Mouse (Mus musculus): Measurements from ENCODE around the gene Gstm5. TPM values are rescaled to one million over a fixed set of nuclear protein-coding genes. Genes with fewer than 3 reads are reported as not detected.
A peak's percentile ranks its signal among the peaks of the same experiment; 100 is the strongest.

Gene Gstm5
- total RNA-seq, 2 experiments from 2014 or later: 17.9 to 22.6 TPM

DNA sequence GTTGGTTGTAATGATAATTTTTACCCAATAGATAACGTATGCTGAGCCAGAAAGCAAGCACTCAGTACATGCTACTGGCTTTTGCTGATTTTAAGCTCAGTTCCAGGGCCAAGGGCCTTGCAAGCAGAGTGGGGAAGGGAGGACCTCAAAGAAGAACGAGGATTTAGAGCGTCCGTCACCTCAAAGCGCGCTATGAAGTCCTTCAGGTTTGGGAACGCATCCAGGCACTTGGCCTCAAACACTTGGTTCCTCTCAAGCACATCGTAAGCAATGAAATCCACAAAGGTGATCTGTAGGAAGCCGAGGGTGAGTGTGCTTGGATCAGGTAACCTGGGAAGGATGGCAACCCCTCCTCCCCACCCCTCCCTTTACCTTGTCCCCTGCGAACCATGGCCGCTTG, 33.1 kb downstream of the Gstm5 start:
- no peak for ATAC-seq (replicated peaks; ENCODE audit: low FRiP score, poor library complexity, severe bottlenecking)

DNA sequence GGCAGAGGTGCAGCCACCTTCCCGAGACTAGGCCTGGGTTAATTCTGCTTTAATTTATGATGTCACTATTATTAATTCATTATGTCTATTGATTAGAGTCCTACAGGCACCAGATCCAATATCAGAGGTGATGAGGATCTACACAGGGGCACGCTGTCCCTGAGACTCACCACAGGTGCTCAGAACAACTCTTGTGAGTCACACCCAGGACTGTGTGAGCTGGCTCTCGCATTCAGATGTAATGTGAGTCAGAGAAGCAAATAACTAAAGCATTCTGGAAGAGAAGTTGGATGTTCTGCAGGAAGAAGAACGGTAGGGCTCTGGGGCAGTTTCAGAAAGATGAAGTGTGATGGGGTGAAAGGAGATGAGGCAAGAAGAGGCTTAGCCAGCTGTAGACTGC, 33.6 kb downstream of the Gstm5 start:
- no peak for ATAC-seq (replicated peaks; ENCODE audit: low FRiP score, poor library complexity, severe bottlenecking)

DNA sequence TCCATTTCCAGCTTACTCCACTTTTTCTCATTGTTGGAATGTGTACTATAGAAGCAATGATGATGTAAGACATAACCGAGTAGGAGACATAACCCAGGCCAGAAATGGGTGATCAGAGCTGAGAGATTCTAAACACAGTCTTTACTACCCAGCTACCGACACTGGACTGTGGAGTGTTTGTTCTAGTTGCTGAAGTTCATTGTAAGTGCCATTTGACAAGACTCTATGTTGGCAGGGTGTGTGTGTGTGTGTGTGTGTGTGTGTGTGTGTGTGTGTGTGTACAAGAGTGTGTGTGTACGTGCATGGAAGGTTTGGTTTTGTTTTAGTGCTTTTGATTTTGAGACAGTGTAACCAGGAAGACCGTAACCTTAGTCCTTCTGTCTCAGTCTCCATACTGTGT, 34.1 kb downstream of the Gstm5 start:
- no peak for ATAC-seq (replicated peaks; ENCODE audit: low FRiP score, poor library complexity, severe bottlenecking)

DNA sequence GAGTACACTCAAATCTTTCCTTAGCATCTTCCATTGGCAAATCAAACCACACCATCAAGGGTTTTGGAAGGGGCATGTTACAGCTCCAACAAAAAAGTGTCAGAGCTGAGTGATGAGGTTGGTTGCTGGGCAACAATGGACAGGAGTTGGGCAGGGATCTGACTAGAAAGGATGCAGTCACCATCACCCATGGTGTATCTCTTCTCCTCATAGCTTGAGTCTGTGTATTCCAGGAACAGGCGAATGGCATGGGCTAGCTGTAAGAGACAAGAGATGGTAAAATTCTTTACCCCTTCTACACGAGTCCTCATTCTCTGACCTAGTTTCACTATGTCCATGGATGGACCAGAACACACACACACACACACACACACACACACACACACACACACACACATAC, 35.5 kb downstream of the Gstm5 start:
- ATAC-seq (replicated peaks; ENCODE audit: low FRiP score, poor library complexity, severe bottlenecking): no peak

DNA sequence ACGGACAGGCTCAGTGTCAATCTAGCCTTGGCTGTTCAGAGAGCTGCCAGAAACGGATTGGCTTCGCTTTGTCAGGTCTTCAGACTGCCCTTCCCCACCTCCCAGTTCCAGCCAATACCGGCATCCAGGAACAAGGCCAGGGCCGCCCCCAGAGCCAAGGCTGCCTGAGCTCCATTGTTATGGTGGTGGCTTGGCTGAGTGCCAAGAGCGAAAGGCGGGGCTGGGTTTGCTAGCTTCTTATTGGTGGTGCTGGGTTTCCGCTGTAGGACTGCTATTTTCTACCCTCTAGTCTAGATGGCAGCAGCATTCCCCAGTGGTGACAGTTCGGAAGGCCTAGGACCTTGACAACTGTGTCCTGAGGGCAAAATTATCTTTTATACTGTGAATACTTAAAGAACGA, 36.0 kb downstream of the Gstm5 start, which contains the start of gene Gstm7:
TSS of gene Gstm7 (minus strand) at position 148 of the 400 bp plus-strand sequence.
- peak; percentile 51; the same call in 1 of the 2 replicates for ATAC-seq (replicated peaks; ENCODE audit: low FRiP score, poor library complexity, severe bottlenecking)

DNA sequence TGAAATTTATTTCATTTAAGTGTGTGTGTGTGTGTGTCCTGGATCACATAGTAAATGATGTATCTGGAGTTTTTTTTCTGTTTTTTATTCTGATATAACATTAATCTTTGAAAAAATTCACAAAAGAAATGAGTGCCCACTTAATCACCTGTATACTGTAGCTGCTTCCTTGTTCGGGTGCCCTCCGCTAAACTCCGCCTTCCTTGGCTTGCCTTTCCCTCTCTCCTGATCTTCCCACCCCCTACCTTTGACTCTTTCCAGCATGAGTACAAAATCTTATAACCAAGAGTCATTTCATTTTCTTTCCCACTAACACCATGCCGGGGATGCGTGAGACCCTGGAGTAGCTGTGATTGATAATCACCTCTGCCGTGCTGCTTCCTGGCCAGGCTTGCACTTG, 36.5 kb downstream of the Gstm5 start:
- no peak for ATAC-seq (replicated peaks; ENCODE audit: low FRiP score, poor library complexity, severe bottlenecking)

DNA sequence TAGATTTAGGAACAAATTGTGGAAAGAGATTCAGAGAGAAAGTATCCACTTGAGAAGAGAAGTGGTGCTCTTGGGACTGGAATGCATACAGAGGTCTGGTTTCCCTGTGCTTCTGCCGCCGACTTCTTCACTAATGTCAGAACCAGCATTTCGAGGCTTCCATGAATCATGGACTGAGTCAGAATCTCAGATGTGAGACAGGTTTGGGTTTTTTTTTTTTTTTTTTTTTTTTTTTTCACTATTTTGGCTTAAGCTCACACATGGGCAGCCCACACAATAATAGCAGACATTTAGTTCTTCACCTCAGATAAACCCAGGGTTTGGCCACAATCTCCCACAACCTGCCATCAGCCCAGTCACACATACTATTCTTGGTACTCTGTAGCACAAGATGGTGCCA, 39.6 kb downstream of the Gstm5 start:
- ATAC-seq (replicated peaks; ENCODE audit: low FRiP score, poor library complexity, severe bottlenecking): no peak

DNA sequence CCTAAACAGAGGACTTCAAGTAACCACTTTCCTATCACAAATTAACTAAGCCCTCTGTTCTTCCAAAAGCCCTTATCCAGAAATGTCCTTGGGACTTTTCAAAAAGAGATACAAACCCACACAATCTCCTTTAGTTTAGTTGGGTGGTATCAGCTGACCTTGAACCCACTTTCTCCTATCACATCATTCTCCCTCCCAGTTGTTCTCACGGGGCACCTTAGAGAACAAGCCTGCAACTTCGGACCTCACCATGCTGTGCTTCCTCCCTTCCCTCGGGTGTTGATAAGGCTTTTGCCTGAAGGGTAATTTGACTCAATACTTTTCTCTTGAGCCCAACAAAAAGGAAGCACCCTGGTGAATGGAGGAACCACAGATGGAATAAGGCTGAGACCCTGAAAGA, 40.3 kb downstream of the Gstm5 start:
- no peak for ATAC-seq (replicated peaks; ENCODE audit: low FRiP score, poor library complexity, severe bottlenecking)

DNA sequence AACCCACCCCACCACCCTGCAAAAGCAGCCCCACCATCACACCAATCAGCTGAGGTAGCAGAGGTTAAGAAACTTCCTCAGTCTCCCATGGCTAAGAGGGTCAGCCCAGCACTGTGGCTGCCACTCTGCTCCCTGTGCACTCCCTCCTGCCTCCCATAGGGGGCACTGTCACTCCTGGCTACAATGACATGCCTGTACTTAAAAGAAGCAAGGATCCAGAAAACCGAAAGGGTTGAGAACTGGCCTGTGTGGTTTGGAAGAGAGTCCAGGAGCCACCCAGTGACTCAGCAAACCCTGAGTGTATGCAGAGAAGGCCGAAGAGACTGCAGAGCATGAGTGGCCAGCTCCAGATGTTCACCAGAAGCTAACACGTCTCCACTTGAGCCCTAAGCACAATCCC, 43.8 kb downstream of the Gstm5 start:
- peak; percentile 54; the same call in 1 of the 2 replicates for ATAC-seq (replicated peaks; ENCODE audit: low FRiP score, poor library complexity, severe bottlenecking)

DNA sequence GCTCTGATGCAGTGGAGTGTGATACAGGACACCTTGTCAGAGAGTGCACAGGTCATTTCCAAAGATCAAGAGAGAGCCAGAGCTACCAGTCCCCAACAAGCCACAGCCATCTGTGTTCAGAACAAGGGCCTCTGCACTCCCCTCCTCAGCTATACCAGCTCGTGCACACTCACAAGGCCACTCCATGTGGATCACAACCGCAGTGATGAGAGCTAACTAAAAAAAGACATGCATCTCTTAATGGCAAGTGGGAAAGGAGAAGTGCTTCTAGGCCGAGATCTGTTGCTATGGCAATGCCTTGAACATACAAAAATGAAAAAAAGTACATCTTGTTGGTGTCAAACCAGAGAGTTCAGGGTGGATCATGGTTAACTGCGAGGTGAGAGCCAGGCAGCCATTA, 44.2 kb downstream of the Gstm5 start:
- no peak for ATAC-seq (replicated peaks; ENCODE audit: low FRiP score, poor library complexity, severe bottlenecking)

DNA sequence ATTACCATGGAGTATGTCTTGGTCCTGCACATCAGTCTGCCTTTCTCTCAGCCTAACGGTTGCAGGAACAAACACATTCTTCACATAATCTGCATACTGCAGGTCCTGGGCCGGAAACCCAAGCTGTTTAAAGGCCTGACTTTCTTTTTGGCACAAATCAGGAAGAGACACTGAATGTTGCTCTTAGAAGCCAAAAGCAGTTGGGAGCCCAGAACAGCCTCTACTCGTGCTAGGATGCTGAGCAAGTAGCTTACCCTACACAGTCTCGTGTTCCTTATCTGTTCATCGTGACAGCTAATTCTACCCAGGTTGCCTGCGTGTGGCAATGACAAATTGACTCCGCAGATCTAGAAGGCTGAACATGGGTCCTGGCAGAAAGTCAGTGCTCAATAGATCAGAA, 44.9 kb downstream of the Gstm5 start:
- ATAC-seq (replicated peaks; ENCODE audit: low FRiP score, poor library complexity, severe bottlenecking): no peak

DNA sequence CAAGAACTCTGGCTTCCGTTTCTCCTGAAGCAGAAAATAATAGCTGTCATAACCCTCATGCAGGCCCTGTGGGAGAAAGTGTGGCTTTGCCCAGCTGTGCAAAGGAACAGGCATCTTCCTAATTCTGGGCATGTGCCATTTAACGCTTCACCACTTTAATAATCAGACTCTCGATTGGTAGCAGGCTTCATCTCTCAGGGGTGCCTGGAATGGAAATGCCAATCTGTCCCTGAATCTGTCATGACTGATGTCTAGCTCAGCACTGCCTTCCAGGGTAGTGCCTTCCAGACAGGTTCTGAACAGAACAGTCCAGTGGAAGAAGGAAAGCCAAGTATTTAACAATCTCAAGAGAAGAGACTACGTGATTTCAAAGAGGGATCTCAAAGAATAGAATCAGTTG, 45.6 kb downstream of the Gstm5 start:
- no peak for ATAC-seq (replicated peaks; ENCODE audit: low FRiP score, poor library complexity, severe bottlenecking)

DNA sequence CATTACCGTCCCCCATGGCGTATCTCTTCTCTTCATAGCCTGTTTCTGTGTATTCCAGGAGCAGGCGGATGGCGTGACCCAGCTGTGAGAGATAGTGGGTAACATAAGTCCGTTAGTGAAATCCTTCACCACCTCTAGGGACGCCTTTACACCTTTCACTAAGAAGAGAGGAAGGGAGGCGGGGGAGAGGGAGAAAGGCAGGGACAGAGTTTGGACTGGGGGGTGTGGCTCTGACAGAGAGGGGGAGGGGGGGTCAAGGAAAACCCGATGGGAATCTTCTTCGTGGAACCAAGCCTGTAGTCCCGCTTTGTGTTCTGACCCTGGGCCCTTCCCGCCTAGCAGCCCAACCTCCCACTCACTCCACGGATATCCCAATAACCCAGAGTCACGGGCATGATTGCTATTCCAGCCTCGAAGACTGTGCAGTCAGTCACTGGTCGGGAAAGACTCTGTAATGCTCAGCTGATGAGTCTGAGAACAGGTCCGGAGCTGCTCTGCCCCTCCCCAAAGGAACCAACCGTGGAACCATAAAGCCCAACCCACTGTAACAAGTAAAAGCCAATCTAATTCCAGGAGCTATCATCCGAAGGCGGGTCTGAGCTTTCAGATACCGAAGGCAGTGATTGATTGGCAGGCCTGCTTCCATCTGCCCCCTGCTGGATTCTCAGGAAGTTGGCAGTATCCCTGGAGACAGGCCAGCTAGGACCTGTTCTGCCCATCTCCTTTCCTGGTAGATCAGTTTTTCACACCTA, 47.8 kb downstream of the Gstm5 start, which contains the start of gene Gstm6:
TSS of gene Gstm6 (minus strand) at position 511 of the 752 bp plus-strand sequence.
- ATAC-seq (replicated peaks; ENCODE audit: low FRiP score, poor library complexity, severe bottlenecking): no peak

DNA sequence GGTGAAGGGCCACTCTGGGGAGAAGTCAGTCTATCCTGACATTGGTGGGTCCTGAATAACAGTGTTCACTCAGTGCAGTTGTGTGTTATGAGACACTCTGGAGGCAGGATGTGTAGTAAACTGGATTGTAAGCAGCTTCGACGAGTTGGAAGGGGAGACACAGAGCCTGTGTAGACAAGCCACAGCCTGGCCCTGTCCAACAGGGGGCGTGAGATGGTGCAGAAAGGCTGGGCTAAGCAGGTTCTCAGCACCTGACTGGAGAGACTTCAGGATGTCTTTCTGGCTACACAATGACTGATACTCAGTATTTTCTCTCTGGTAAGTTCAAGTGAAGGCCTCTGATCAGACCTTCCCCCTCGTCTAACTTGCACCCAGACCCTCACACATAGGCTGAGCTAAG, 50.1 kb downstream of the Gstm5 start:
- no peak for ATAC-seq (replicated peaks; ENCODE audit: low FRiP score, poor library complexity, severe bottlenecking)

Other genes with a start within 250 kb of the Gstm5 start
- 18.2 and 21.7 TPM in 2 replicates for gene Ahcyl1, start 199.3 kb upstream of the Gstm5 start, total RNA-seq (2015; ENCODE audit: low replicate concordance)
- gene Ahcyl1, start 199.3 kb upstream of the Gstm5 start, total RNA-seq (2017; ENCODE audit: low replicate concordance): 9.2 and 20.1 TPM in 2 replicates
- gene Csf1, start 135.4 kb upstream of the Gstm5 start, total RNA-seq (2015; ENCODE audit: low replicate concordance): 1.5 and 2.5 TPM in 2 replicates
- 1.3 and 1.9 TPM in 2 replicates for gene Csf1, start 135.4 kb upstream of the Gstm5 start, total RNA-seq (2017; ENCODE audit: low replicate concordance)
- gene Eps8l3, start 18.6 kb upstream of the Gstm5 start, total RNA-seq (2015; ENCODE audit: low replicate concordance): 1.5 TPM in 1 of 2 replicates, not detected in the other
- gene Eps8l3, start 18.6 kb upstream of the Gstm5 start, total RNA-seq (2017; ENCODE audit: low replicate concordance): not detected in 2 replicates
- gene Gstm7, start 36.0 kb downstream of the Gstm5 start, total RNA-seq (2015; ENCODE audit: low replicate concordance): not detected in 2 replicates
- gene Gstm7, start 36.0 kb downstream of the Gstm5 start, total RNA-seq (2017; ENCODE audit: low replicate concordance): 1.8 TPM in 1 of 2 replicates, not detected in the other
- not detected in 2 replicates for gene Gstm6, start 47.9 kb downstream of the Gstm5 start, total RNA-seq (2015; ENCODE audit: low replicate concordance)
- gene Gstm6, start 47.9 kb downstream of the Gstm5 start, total RNA-seq (2017; ENCODE audit: low replicate concordance): not detected in 2 replicates
- not detected in 2 replicates for gene Gstm3, start 73.5 kb downstream of the Gstm5 start, total RNA-seq (2015; ENCODE audit: low replicate concordance)
- gene Gstm3, start 73.5 kb downstream of the Gstm5 start, total RNA-seq (2017; ENCODE audit: low replicate concordance): not detected in 2 replicates
- 1.3 TPM in 1 of 2 replicates, not detected in the other for gene Gstm2, start 90.6 kb downstream of the Gstm5 start, total RNA-seq (2015; ENCODE audit: low replicate concordance)
- gene Gstm2, start 90.6 kb downstream of the Gstm5 start, total RNA-seq (2017; ENCODE audit: low replicate concordance): 0.60 and 2.1 TPM in 2 replicates
- gene Gstm1, start 122.2 kb downstream of the Gstm5 start, total RNA-seq (2015; ENCODE audit: low replicate concordance): 160 and 254 TPM in 2 replicates
- gene Gstm1, start 122.2 kb downstream of the Gstm5 start, total RNA-seq (2017; ENCODE audit: low replicate concordance): 49.2 and 74.5 TPM in 2 replicates
- 4.2 and 8.4 TPM in 2 replicates for gene Gstm4, start 149.1 kb downstream of the Gstm5 start, total RNA-seq (2015; ENCODE audit: low replicate concordance)
- gene Gstm4, start 149.1 kb downstream of the Gstm5 start, total RNA-seq (2017; ENCODE audit: low replicate concordance): 0.28 and 0.51 TPM in 2 replicates
- 7.1 and 8.6 TPM in 2 replicates for gene Ampd2, start 190.8 kb downstream of the Gstm5 start, total RNA-seq (2015; ENCODE audit: low replicate concordance)
- gene Ampd2, start 190.8 kb downstream of the Gstm5 start, total RNA-seq (2017; ENCODE audit: low replicate concordance): 3.1 and 14.5 TPM in 2 replicates
- 0.84 TPM in 1 of 2 replicates, not detected in the other for gene Gnat2, start 197.0 kb downstream of the Gstm5 start, total RNA-seq (2015; ENCODE audit: low replicate concordance)
- gene Gnat2, start 197.0 kb downstream of the Gstm5 start, total RNA-seq (2017; ENCODE audit: low replicate concordance): 0.09 and 0.56 TPM in 2 replicates